Mouse (Mus musculus): ENCODE data around the gene Olfr871. TPM values are rescaled to one million over a fixed set of nuclear protein-coding genes. Genes with fewer than 3 reads are reported as not detected.
"Not testable (repeated sequence)": the region's sequence is repeated elsewhere in the genome, so short reads cannot be mapped to it uniquely, and the experiment has no call there.

Gene Olfr871
- total RNA-seq (2015) (not detected in 2 replicates), total RNA-seq (2017) (not detected in 2 replicates)

GRCm38 (mm10) chr9:20211907-20212306 is at the start of gene Olfr871:
Gene Olfr871 (plus strand): TSS chr9:20212207.
- ATAC-seq (ENCODE audit: poor library complexity, severe bottlenecking): no peak

DNA sequence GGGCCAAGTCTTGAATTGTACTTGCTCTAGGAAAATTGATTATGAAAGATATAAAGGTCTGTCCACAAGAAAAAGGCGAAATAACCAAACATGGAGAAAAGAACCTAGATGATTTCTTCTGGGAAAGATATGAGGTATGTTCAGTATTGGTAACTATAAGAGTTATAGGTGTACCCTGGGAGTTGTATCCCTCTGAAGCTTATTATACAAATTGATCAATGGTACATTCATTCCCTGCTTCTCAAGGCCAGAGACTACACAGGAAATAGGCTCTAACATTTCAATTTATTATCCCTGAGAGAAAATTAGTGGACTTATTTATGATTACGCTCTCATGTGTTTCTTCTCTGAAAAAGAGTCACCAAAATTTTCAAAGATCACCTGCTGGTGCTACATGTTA is 38.0 kb upstream of the Olfr871 start, which contains the start of gene Olfr870:
Gene Olfr870, minus strand, starts transcription at position 101 of the 400 bp plus-strand sequence.
- ATAC-seq (ENCODE audit: poor library complexity, severe bottlenecking): no peak

DNA sequence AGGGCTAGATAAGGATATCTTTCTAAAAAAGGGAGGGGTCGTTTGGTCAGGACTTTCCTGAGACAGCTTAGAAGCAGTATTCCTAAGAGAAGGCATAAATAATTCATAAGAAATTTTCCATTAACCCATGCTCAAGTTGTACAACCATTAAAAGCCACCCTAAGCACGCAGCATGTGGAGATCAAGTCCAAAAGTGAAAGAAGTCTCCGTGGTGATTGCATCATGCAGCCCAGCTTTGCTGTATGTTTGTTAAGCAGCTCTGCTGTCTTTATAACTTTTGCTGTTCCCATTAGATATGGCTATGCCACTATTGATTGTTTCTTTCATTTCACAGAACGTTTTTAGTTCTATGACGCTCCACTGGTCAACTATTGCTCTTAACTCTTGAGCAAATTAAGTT is 32.5 kb upstream of the Olfr871 start:
- no peak for ATAC-seq (ENCODE audit: poor library complexity, severe bottlenecking)

- no peak for ATAC-seq (ENCODE audit: poor library complexity, severe bottlenecking)
These were observed 9.9 kb upstream of the Olfr871 start for GRCm38 (mm10) chr9:20202131-20202530.

GRCm38 (mm10) chr9:20203413-20203984 is 8.5 kb upstream of the Olfr871 start:
- not testable (repeated sequence) for ATAC-seq (ENCODE audit: poor library complexity, severe bottlenecking)

- ATAC-seq (ENCODE audit: poor library complexity, severe bottlenecking): no peak
These were observed 1.2 kb upstream of the Olfr871 start for GRCm38 (mm10) chr9:20210812-20211211.

GRCm38 (mm10) chr9:20211477-20211876 is 530 bp upstream of the Olfr871 start:
- ATAC-seq (ENCODE audit: poor library complexity, severe bottlenecking): no peak

- ATAC-seq (ENCODE audit: poor library complexity, severe bottlenecking): no peak
These were observed 24.8 kb downstream of the Olfr871 start, which contains the start of gene Olfr872 for GRCm38 (mm10) chr9:20236819-20237218. Gene Olfr872 (plus strand): TSS chr9:20237119.

- no peak for ATAC-seq (ENCODE audit: poor library complexity, severe bottlenecking)
These were observed 25.4 kb downstream of the Olfr871 start for GRCm38 (mm10) chr9:20237378-20237777.

Other genes starting within 250 kb of the Olfr871 start
- gene Olfr866, start 184.2 kb upstream of the Olfr871 start, total RNA-seq (2015): not detected in 2 replicates
- gene Olfr866, start 184.2 kb upstream of the Olfr871 start, total RNA-seq (2017): not detected in 2 replicates
- gene Olfr867, start 154.6 kb upstream of the Olfr871 start, total RNA-seq (2015): not detected in 2 replicates
- not detected in 2 replicates for gene Olfr867, start 154.6 kb upstream of the Olfr871 start, total RNA-seq (2017)
- gene Olfr868, start 113.6 kb upstream of the Olfr871 start, total RNA-seq (2015): not detected in 2 replicates
- not detected in 2 replicates for gene Olfr868, start 113.6 kb upstream of the Olfr871 start, total RNA-seq (2017)
- not detected in 2 replicates for gene Olfr869, start 83.2 kb upstream of the Olfr871 start, total RNA-seq (2015)
- gene Olfr869, start 83.2 kb upstream of the Olfr871 start, total RNA-seq (2017): not detected in 2 replicates
- not detected in 2 replicates for gene Olfr870, start 38.1 kb upstream of the Olfr871 start, total RNA-seq (2015)
- not detected in 2 replicates for gene Olfr870, start 38.1 kb upstream of the Olfr871 start, total RNA-seq (2017)
- gene Olfr872, start 24.9 kb downstream of the Olfr871 start, total RNA-seq (2015): not detected in 2 replicates
- gene Olfr872, start 24.9 kb downstream of the Olfr871 start, total RNA-seq (2017): not detected in 2 replicates
- gene Olfr39, start 70.1 kb downstream of the Olfr871 start, total RNA-seq (2015): not detected in 2 replicates
- not detected in 2 replicates for gene Olfr39, start 70.1 kb downstream of the Olfr871 start, total RNA-seq (2017)
- gene Olfr873, start 86.3 kb downstream of the Olfr871 start, total RNA-seq (2015): not detected in 2 replicates
- gene Olfr873, start 86.3 kb downstream of the Olfr871 start, total RNA-seq (2017): not detected in 2 replicates
- gene Olfr18, start 123.9 kb downstream of the Olfr871 start, total RNA-seq (2015): not detected in 2 replicates
- gene Olfr18, start 123.9 kb downstream of the Olfr871 start, total RNA-seq (2017): not detected in 2 replicates
- 7.1 and 9.2 TPM in 2 replicates for gene Zfp560, start 173.0 kb downstream of the Olfr871 start, total RNA-seq (2015)
- 0.70 and 4.5 TPM in 2 replicates for gene Zfp560, start 173.0 kb downstream of the Olfr871 start, total RNA-seq (2017)
- 23.0 and 27.1 TPM in 2 replicates for gene Zfp26, start 248.0 kb downstream of the Olfr871 start, total RNA-seq (2015)
- 33.0 and 36.9 TPM in 2 replicates for gene Zfp26, start 248.0 kb downstream of the Olfr871 start, total RNA-seq (2017)

Data from megakaryocyte, adult 5-6 weeks (primary cell).